Mouse (Mus musculus) embryonic fibroblast, embryonic 13.5 days (primary cell): ENCODE measurements around the gene Tmem107. TPM values are rescaled to one million over a fixed set of nuclear protein-coding genes. Genes with fewer than 3 reads are reported as not detected.
A peak's percentile ranks its signal among the peaks of the same experiment; 100 is the strongest.

Experiments used
- H3K27ac ChIP-seq: 2 replicates; pipeline ENCODE4 v1.5.1; 2012; ENCODE audit warnings: low read length, control low read depth, inconsistent platforms; ENCODE audit not compliant: insufficient read depth
- H3K4me1 ChIP-seq: 2 replicates; pipeline ENCODE4 v1.6.1; 2011; ENCODE audit warnings: low read length; ENCODE audit not compliant: control insufficient read depth, insufficient read depth
- H3K4me3 ChIP-seq: 2 replicates; pipeline ENCODE4 v1.5.1; 2011; ENCODE audit warnings: mild to moderate bottlenecking, control low read depth, low read length; ENCODE audit not compliant: insufficient read depth
- CTCF ChIP-seq: IDR thresholded peaks from 2 replicates; pipeline ENCODE4 v1.5.1; 2011; ENCODE audit warnings: mild to moderate bottlenecking, control low read depth, low read length, moderate library complexity, borderline replicate concordance; ENCODE audit not compliant: insufficient read depth
- POLR2A ChIP-seq: IDR thresholded peaks from 2 replicates; pipeline ENCODE4 v1.6.1; 2011; ENCODE audit warnings: low read depth, mild to moderate bottlenecking, control low read depth, low read length, moderate library complexity
- polyA plus RNA-seq: library from polyadenylated mRNA; stranded (reverse); fragments of >200 nt; gene quantifications from 2 replicates; pipeline ENCODE4 v1.2.4, GENCODE M21; 2011; ENCODE audit warnings: low read depth; ENCODE audit not compliant: missing spikeins, insufficient read length

Gene Tmem107
- polyA plus RNA-seq, 1 experiment = 17.6 TPM

- Histone ChIP-seq H3K4me3 (peak overlapping the region; percentile 24), H3K4me1 (peaks cover 12% of the 10 kb centered on the region), H3K27ac (peak overlapping the region; percentile 92)
- no peak for TF ChIP-seq CTCF
- peak; percentile 51 for TF ChIP-seq POLR2A
Observed at GRCm38 (mm10) chr11:69096987-69097900, 26.6 kb downstream of the Tmem107 start.

GRCm38 (mm10) chr11:69098039-69098761, 27.6 kb downstream of the Tmem107 start:
- no peak overlapping the region for H3K4me3 ChIP-seq
- H3K4me1 ChIP-seq = peaks cover 12% of the 10 kb centered on the region
- H3K27ac ChIP-seq = peak overlapping the region; percentile 87
- TF ChIP-seq POLR2A (peak; percentile 26; the same call in 1 of the 2 replicates), CTCF (no peak)

GRCm38 (mm10) chr11:69098762-69099091, 28.1 kb downstream of the Tmem107 start:
- peaks cover 12% of the 10 kb centered on the region for H3K4me1 ChIP-seq
- TF ChIP-seq POLR2A (peak; percentile 37), CTCF (no peak)
- H3K4me3 ChIP-seq = peak overlapping the region; percentile 76
- H3K27ac ChIP-seq = peak overlapping the region; percentile 70

- TF ChIP-seq POLR2A (peak; percentile 44), CTCF (no peak)
- Histone ChIP-seq H3K4me3 (peak overlapping the region; percentile 76), H3K4me1 (peaks cover 12% of the 10 kb centered on the region), H3K27ac (peak overlapping the region; percentile 70)
Observed at GRCm38 (mm10) chr11:69099177-69099914, 28.7 kb downstream of the Tmem107 start.

GRCm38 (mm10) chr11:69099915-69100345, 29.3 kb downstream of the Tmem107 start:
- H3K4me1 ChIP-seq = peaks cover 12% of the 10 kb centered on the region
- TF ChIP-seq POLR2A (no peak; the same call in none of the 2 replicates), CTCF (no peak)
- H3K4me3 ChIP-seq = peak overlapping the region; percentile 76
- H3K27ac ChIP-seq = peak overlapping the region; percentile 85

- peak overlapping the region; percentile 50; the same call in 1 of the 2 replicates for H3K4me3 ChIP-seq
- TF ChIP-seq CTCF (no peak), POLR2A (no peak)
- peak overlapping the region; percentile 34; the same call in 1 of the 2 replicates for H3K27ac ChIP-seq
- H3K4me1 ChIP-seq = peaks cover 12% of the 10 kb centered on the region
Observed at GRCm38 (mm10) chr11:69100639-69101360, 30.2 kb downstream of the Tmem107 start.

- Histone ChIP-seq H3K4me3 (no peak overlapping the region), H3K27ac (no peak overlapping the region), H3K4me1 (peaks cover 12% of the 10 kb centered on the region)
- no peak for TF ChIP-seq CTCF
- no peak for TF ChIP-seq POLR2A
Observed at GRCm38 (mm10) chr11:69101604-69102402, 31.2 kb downstream of the Tmem107 start.

GRCm38 (mm10) chr11:69102403-69102725, 31.8 kb downstream of the Tmem107 start:
- Histone ChIP-seq H3K27ac (no peak overlapping the region), H3K4me3 (no peak overlapping the region), H3K4me1 (peaks cover 12% of the 10 kb centered on the region)
- TF ChIP-seq CTCF (no peak), POLR2A (no peak)
